Mouse (Mus musculus): ENCODE results near the gene Panx2. TPM values are rescaled to one million over a fixed set of nuclear protein-coding genes. Genes with fewer than 3 reads are reported as not detected.

The Panx2 gene
- total RNA-seq (2021): 100 to 1,000 TPM; 154 to 158 TPM
- long read RNA-seq, transcript Panx2-203 (3 exons, 3,391 nt): major isoform, 33 of 89 reads
- long read RNA-seq, partial matches to known transcripts: 24 of 89 reads
- long read RNA-seq, other reads (novel, unspliced or antisense): 30 of 89 reads

GRCm38 (mm10) chr15:89059161-89059931 is at the start of gene Panx2:
TSS of gene Panx2 (plus strand) at chr15:89059734.
- no peak for DNase-seq (ENCODE audit: low spot score in 2 of 2)

GRCm38 (mm10) chr15:89016722-89017121 is 42.8 kb upstream of the Panx2 start:
- DNase-seq (ENCODE audit: low spot score in 2 of 2): no peak

- no peak for DNase-seq (ENCODE audit: low spot score in 2 of 2)
These were observed 39.4 kb upstream of the Panx2 start for GRCm38 (mm10) chr15:89020085-89020484.

- no peak for DNase-seq (ENCODE audit: low spot score in 2 of 2)
These were observed 39.0 kb upstream of the Panx2 start for GRCm38 (mm10) chr15:89020492-89020891.

- no peak for DNase-seq (ENCODE audit: low spot score in 2 of 2)
These were observed 15.2 kb upstream of the Panx2 start for GRCm38 (mm10) chr15:89044381-89044780.

- no peak for DNase-seq (ENCODE audit: low spot score in 2 of 2)
These were observed 13.2 kb upstream of the Panx2 start for GRCm38 (mm10) chr15:89046356-89046755.

- no peak for DNase-seq (ENCODE audit: low spot score in 2 of 2)
These were observed 4.9 kb upstream of the Panx2 start for GRCm38 (mm10) chr15:89054666-89055065.

GRCm38 (mm10) chr15:89058736-89059135 is 798 bp upstream of the Panx2 start:
- no peak for DNase-seq (ENCODE audit: low spot score in 2 of 2)

- DNase-seq (ENCODE audit: low spot score in 2 of 2): no peak
These were observed 623 bp downstream of the Panx2 start for GRCm38 (mm10) chr15:89060032-89060681.

GRCm38 (mm10) chr15:89060811-89061460 is 1.4 kb downstream of the Panx2 start:
- no peak for DNase-seq (ENCODE audit: low spot score in 2 of 2)

- no peak for DNase-seq (ENCODE audit: low spot score in 2 of 2)
These were observed 2.4 kb downstream of the Panx2 start for GRCm38 (mm10) chr15:89061761-89062517.

GRCm38 (mm10) chr15:89062518-89062910 is 3.0 kb downstream of the Panx2 start:
- no peak for DNase-seq (ENCODE audit: low spot score in 2 of 2)

GRCm38 (mm10) chr15:89063001-89063400 is 3.5 kb downstream of the Panx2 start:
- DNase-seq (ENCODE audit: low spot score in 2 of 2): no peak

- DNase-seq (ENCODE audit: low spot score in 2 of 2): peak; percentile 86 to 95
These were observed 4.0 kb downstream of the Panx2 start for GRCm38 (mm10) chr15:89063536-89063935.

- no peak for DNase-seq (ENCODE audit: low spot score in 2 of 2)
These were observed 5.4 kb downstream of the Panx2 start for GRCm38 (mm10) chr15:89064891-89065290.

- DNase-seq (ENCODE audit: low spot score in 2 of 2): no peak
These were observed 8.1 kb downstream of the Panx2 start for GRCm38 (mm10) chr15:89067609-89068008.

GRCm38 (mm10) chr15:89068226-89068625 is 8.7 kb downstream of the Panx2 start:
- DNase-seq (ENCODE audit: low spot score in 2 of 2): no peak

GRCm38 (mm10) chr15:89069336-89069840 is 9.9 kb downstream of the Panx2 start:
- DNase-seq (ENCODE audit: low spot score in 2 of 2): peak in 1 of 2 experiments; percentile 70

- DNase-seq (ENCODE audit: low spot score in 2 of 2): peak; percentile 69
These were observed 11.1 kb downstream of the Panx2 start for GRCm38 (mm10) chr15:89070606-89071005.

GRCm38 (mm10) chr15:89073993-89074603 is 14.6 kb downstream of the Panx2 start:
- no peak for DNase-seq (ENCODE audit: low spot score in 2 of 2)

Data from layer of hippocampus, adult 18-20 months (tissue).